Mouse (Mus musculus): ENCODE measurements around the gene Kdm8. TPM values are rescaled to one million over a fixed set of nuclear protein-coding genes. Genes with fewer than 3 reads are reported as not detected.

Kdm8 gene
- polyA plus RNA-seq, 1 experiment from 2014 or later = 16.2 TPM

DNA sequence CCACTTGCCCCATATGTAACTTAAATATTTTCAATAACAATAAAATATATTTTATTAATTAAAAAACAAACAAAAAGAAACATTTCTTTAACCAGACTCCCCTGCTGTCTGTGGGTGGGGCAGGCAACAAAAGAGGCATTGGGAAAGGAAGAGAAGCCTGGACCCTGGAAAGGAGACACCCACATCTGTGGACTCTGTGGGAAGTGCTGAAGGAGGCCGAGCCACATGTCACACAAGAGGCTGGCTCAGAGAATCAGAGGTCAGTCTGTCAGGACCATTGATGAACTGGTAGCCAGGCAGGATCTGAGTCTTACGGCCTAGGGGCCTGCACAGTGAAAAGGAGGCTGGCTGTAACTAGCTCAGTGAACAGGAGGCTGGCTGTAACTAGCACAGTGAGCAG lies 17.7 kb downstream of the Kdm8 start:
- peaks cover 13% of the 10 kb centered on the region for H3K4me1 ChIP-seq (replicated peaks)
- no peak overlapping the region for H3K9ac ChIP-seq (replicated peaks)
- no peaks in the 10 kb centered on the region for H3K9me3 ChIP-seq
- H3K4me3 ChIP-seq (replicated peaks) = no peak overlapping the region
- WGBS = 47% methylated on average over 2 of the region's 2 CpGs
- H3K27me3 ChIP-seq = no peaks in the 10 kb centered on the region
- H3K4me2 ChIP-seq = no peak overlapping the region
- H3K36me3 ChIP-seq = peaks cover 45% of the 10 kb centered on the region
- no peak for ATAC-seq (ENCODE audit: insufficient number of reproducible peaks, insufficient read depth, low FRiP score, low TSS enrichment, low read depth)
- no peak overlapping the region for H3K27ac ChIP-seq

DNA sequence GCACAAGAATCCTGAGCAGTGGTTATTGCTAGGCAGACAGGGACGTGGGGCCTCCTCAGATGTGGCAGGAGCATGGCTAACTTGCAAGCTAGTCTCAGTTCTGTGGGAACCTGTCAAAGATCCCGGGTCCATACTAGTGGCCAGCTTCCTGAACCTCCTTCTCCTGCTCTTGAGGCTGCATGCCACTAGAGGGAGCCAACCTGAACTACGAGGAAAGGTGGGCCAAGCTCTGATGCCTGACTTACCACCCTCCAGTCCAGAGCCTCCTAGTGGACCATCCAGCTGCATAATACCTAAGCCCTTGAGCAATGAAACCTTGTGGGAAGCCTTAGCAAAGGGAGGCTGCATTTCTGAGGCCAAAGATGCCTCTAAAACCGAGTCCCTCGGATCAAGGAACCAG lies 25.5 kb downstream of the Kdm8 start:
- ATAC-seq (ENCODE audit: insufficient number of reproducible peaks, insufficient read depth, low FRiP score, low TSS enrichment, low read depth) = no peak
- Histone ChIP-seq H3K4me3 (replicated peaks) (no peak overlapping the region), H3K27me3 (no peaks in the 10 kb centered on the region), H3K4me2 (no peak overlapping the region), H3K4me1 (replicated peaks) (peaks cover 11% of the 10 kb centered on the region), H3K36me3 (peaks cover 55% of the 10 kb centered on the region), H3K9me3 (no peaks in the 10 kb centered on the region), H3K9ac (replicated peaks) (no peak overlapping the region), H3K27ac (no peak overlapping the region)
- 29% methylated on average over 5 of the region's 5 CpGs for WGBS

DNA sequence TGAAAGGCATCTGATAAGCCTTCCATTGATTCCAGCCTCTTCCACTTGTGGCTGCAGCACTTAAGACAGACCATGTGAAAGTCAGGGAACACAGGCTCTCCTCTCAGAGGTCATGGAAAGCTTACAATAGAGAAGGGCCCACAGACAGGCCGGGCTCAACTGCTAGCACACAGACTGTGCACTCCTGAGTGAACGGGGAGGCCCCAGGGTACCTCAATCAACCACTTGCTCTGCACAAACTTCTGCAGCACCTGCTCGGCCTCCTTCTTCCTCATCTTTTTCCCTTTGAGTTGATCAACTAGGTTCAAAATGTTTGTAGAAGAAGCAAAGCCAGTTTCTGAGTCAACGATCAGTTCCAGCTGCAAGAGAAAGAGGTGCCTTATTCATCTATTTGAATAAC lies 26.4 kb downstream of the Kdm8 start:
- Histone ChIP-seq H3K4me1 (replicated peaks) (peaks cover 19% of the 10 kb centered on the region), H3K36me3 (peaks cover 46% of the 10 kb centered on the region), H3K9me3 (no peaks in the 10 kb centered on the region), H3K4me2 (no peak overlapping the region), H3K4me3 (replicated peaks) (no peak overlapping the region), H3K9ac (replicated peaks) (no peak overlapping the region), H3K27me3 (no peaks in the 10 kb centered on the region), H3K27ac (no peak overlapping the region)
- ATAC-seq (ENCODE audit: insufficient number of reproducible peaks, insufficient read depth, low FRiP score, low TSS enrichment, low read depth) = no peak
- 90% methylated on average over 4 of the region's 4 CpGs for WGBS

DNA sequence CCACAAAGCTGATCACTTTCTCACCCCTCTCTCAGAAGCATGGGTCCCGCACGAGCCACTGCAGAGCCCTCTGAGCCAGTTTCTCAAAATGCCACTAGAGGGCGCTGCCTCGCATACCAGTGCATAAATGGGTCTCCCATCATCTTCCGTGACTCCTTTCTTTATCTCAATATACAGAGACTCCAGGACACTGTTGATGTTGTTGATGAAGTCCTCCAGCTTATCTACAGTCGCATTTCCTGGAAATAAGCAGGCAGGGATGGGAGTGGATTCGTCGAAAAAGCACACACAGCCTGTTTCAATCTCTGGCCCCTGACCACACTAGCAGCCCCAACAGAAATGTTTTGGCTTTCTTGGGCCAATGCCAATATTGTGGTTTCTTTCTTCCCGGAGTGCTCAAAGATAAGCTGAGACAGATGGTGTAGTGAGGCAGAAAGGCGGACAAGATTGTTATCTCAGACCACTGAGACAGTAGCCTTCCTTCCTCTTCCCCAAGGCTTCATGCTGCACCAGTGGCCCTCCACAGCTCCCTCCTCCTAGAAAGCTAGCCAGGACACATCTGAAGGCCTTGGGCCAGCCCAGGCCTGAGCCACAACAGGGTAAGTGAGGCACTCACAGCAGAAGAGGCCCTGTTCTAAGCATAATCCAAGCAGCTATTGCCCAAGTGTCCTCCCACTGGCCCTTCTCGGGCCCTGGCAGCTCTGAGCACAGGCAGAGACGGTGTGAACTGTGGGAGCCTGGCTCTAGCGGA lies 27.7 kb downstream of the Kdm8 start:
- H3K27me3 ChIP-seq = no peaks in the 10 kb centered on the region
- no peak overlapping the region for H3K4me3 ChIP-seq (replicated peaks)
- H3K27ac ChIP-seq = peak overlapping the region; percentile 72
- H3K9ac ChIP-seq (replicated peaks) = no peak overlapping the region
- H3K4me1 ChIP-seq (replicated peaks) = peaks cover 31% of the 10 kb centered on the region
- no peaks in the 10 kb centered on the region for H3K9me3 ChIP-seq
- WGBS = 35% methylated on average over 13 of the region's 13 CpGs
- peaks cover 34% of the 10 kb centered on the region for H3K36me3 ChIP-seq
- no peak overlapping the region for H3K4me2 ChIP-seq
- no peak for ATAC-seq (ENCODE audit: insufficient number of reproducible peaks, insufficient read depth, low FRiP score, low TSS enrichment, low read depth)

DNA sequence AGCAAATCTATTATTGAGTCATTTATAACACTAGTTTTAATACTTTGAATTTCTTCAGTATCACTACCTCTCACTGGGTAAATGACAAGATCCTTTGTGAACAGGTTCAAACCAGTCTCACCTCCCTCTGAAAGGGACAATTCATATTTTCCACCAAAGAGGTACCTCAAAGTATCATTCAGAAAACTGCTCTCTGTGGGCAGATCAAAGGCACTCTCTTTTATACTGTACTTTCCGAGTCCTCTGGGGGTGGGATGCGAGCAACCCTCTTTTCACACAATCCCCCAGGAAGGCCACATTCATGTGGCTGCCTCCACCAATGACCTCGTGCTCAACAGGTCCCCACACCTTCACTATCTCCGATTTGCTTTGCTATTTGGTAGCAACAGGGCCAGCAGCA lies 30.1 kb downstream of the Kdm8 start:
- Histone ChIP-seq H3K4me3 (replicated peaks) (no peak overlapping the region), H3K9me3 (no peaks in the 10 kb centered on the region), H3K4me2 (no peak overlapping the region), H3K27ac (no peak overlapping the region), H3K9ac (replicated peaks) (no peak overlapping the region), H3K4me1 (replicated peaks) (peaks cover 31% of the 10 kb centered on the region), H3K36me3 (peaks cover 27% of the 10 kb centered on the region; the same call in 1 of the 2 replicates), H3K27me3 (no peaks in the 10 kb centered on the region)
- no peak for ATAC-seq (ENCODE audit: insufficient number of reproducible peaks, insufficient read depth, low FRiP score, low TSS enrichment, low read depth)
- WGBS = 78% methylated on average over 4 of the region's 4 CpGs

DNA sequence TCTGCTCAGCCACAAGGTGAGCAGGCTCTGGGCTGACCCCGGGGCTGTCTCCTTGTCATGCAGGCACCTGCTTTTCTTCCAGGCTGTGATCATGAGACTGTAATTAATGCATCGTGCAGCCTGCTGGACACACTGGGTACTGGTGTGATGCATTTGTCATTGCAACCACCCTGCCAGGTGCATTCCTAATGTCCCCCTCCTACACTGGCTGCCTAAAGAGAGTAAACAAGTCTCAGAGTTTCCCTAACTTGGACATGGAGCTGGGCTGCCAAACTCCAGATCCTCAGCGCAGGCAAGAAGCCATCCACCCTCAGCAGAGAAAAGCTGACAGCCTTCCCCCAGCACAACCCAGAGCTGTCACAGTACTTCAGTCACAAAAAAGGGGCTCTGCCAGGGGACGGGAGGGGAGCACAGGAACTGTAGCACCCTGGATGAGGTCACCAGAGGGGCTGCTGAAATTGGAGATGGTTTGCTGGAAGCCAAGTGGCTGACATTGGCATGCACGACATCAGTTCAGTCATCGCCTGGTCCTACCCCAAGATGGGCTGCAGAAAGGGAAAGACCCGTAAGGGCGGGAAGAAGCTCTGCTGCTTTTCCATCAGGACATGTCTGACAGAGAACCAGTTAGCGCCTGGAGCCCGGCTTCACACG lies 31.2 kb downstream of the Kdm8 start:
- Histone ChIP-seq H3K4me2 (no peak overlapping the region), H3K4me1 (replicated peaks) (peaks cover 31% of the 10 kb centered on the region), H3K4me3 (replicated peaks) (no peak overlapping the region), H3K9me3 (no peaks in the 10 kb centered on the region), H3K9ac (replicated peaks) (no peak overlapping the region), H3K27me3 (no peaks in the 10 kb centered on the region), H3K27ac (peak overlapping the region; percentile 72), H3K36me3 (peaks cover 30% of the 10 kb centered on the region; the same call in 1 of the 2 replicates)
- 61% methylated on average over 11 of the region's 11 CpGs for WGBS
- ATAC-seq (ENCODE audit: insufficient number of reproducible peaks, insufficient read depth, low FRiP score, low TSS enrichment, low read depth) = no peak

DNA sequence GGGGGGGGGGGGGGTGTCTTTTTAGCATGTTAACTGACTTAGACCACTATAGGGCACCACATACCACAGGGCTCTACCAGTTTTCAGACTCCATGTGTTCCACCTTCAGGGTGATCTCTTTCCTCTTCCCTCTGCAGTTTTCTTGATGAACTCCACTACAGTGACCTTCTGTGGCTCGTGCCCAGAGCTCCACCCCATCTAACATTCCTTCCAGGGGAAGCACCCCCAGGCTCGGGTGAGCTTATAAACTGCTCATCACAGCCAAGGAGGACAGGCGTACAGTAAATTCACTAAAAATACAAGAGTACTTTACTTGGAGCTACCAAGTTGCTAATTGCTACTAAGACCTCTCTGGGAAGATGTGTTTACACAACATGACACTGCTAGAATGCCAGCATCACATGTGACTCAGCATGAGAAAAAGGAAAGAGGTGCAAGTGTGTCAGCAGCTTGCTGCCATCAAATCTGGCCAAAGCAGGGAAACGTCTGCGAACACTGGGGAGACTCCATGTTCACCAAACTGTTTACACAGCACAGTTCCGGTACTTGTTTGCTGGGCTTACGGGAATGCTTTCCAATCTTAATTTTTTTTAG lies 34.0 kb downstream of the Kdm8 start:
- no peak for ATAC-seq (ENCODE audit: insufficient number of reproducible peaks, insufficient read depth, low FRiP score, low TSS enrichment, low read depth)
- H3K9me3 ChIP-seq = no peaks in the 10 kb centered on the region
- H3K4me3 ChIP-seq (replicated peaks) = no peak overlapping the region
- H3K4me1 ChIP-seq (replicated peaks) = peaks cover 23% of the 10 kb centered on the region
- H3K27me3 ChIP-seq = no peaks in the 10 kb centered on the region
- H3K4me2 ChIP-seq = no peak overlapping the region
- no peak overlapping the region for H3K9ac ChIP-seq (replicated peaks)
- 83% methylated on average over 7 of the region's 7 CpGs for WGBS
- no peak overlapping the region for H3K27ac ChIP-seq
- H3K36me3 ChIP-seq = peaks cover 47% of the 10 kb centered on the region; the same call in 1 of the 2 replicates

DNA sequence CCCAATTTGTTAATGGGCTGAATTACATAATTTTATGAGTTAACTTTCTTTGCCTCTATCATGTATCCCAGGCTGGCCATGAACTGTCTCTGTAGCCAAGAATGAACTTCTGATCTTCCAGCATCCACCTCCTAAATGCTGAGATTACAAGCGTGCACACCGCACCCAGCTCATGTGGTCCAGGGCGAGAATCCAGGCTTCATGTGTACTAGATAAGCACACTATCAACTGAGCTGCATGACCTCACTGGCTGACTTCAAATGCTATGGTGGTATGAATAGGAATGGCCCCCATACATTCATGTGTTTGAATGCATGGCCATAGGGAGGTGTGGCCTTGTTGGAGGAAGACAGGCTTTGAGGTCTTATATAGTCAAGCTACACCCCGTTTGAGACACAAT lies 36.0 kb downstream of the Kdm8 start:
- H3K9ac ChIP-seq (replicated peaks) = no peak overlapping the region
- no peaks in the 10 kb centered on the region for H3K27me3 ChIP-seq
- no peak overlapping the region for H3K4me2 ChIP-seq
- no peak overlapping the region for H3K4me3 ChIP-seq (replicated peaks)
- WGBS = 94% methylated on average over 4 of the region's 4 CpGs
- H3K36me3 ChIP-seq = peaks cover 65% of the 10 kb centered on the region
- ATAC-seq (ENCODE audit: insufficient number of reproducible peaks, insufficient read depth, low FRiP score, low TSS enrichment, low read depth) = no peak
- H3K27ac ChIP-seq = no peak overlapping the region
- H3K9me3 ChIP-seq = no peaks in the 10 kb centered on the region
- H3K4me1 ChIP-seq (replicated peaks) = peaks cover 16% of the 10 kb centered on the region

DNA sequence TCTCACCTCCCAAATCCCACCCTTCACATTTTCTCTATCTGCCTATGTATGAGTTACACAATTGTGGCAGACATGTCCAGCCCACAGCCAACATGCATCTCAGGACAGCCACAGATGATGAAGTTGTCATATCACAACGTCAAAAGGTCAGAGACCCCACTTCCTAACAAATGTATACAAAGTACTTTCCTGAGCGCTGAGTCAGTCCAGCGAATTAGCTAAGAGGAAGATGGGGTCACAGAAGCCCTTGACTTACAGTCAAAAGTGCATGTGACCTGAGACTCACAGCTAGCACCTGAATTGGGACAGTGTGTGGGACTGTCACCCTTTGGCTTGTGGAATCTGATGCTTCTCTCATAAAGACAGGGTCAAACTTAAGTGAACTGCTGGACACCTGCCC lies 37.9 kb downstream of the Kdm8 start:
- Histone ChIP-seq H3K4me1 (replicated peaks) (no peaks in the 10 kb centered on the region), H3K4me3 (replicated peaks) (no peak overlapping the region)
- WGBS = 82% methylated on average over 3 of the region's 3 CpGs

DNA sequence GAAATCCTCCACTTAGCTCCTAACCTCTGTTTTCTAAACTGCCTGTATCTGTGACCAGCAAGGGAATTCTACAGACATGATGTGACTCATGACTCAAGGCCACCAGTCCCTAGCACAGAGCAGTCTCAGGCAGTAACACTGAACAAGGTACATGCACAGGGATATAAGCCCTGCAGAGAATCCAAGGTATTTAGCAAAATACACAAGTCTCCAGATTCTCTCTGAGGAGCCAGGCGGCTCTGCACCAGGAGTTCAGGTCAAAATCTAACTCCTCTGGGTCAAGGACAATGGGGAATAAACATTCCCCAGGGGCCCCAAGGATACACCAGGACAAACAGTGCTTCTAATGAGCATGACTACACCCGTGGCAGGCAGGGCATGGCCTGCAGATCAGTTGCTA lies 38.4 kb downstream of the Kdm8 start:
- ATAC-seq (ENCODE audit: insufficient number of reproducible peaks, insufficient read depth, low FRiP score, low TSS enrichment, low read depth) = no peak
- H3K36me3 ChIP-seq = peaks cover 65% of the 10 kb centered on the region
- no peak overlapping the region for H3K4me3 ChIP-seq (replicated peaks)
- H3K27ac ChIP-seq = no peak overlapping the region
- 84% methylated on average over 2 of the region's 2 CpGs for WGBS
- no peak overlapping the region for H3K9ac ChIP-seq (replicated peaks)
- H3K27me3 ChIP-seq = no peaks in the 10 kb centered on the region
- no peaks in the 10 kb centered on the region for H3K4me1 ChIP-seq (replicated peaks)
- H3K9me3 ChIP-seq = no peaks in the 10 kb centered on the region
- H3K4me2 ChIP-seq = no peak overlapping the region

More for the DNA sequence above, 37.9 kb downstream of the Kdm8 start:
- Histone ChIP-seq H3K4me2 (no peak overlapping the region), H3K27me3 (no peaks in the 10 kb centered on the region), H3K27ac (no peak overlapping the region), H3K9ac (replicated peaks) (no peak overlapping the region), H3K36me3 (peaks cover 71% of the 10 kb centered on the region), H3K9me3 (no peaks in the 10 kb centered on the region)
- ATAC-seq (ENCODE audit: insufficient number of reproducible peaks, insufficient read depth, low FRiP score, low TSS enrichment, low read depth) = no peak

DNA sequence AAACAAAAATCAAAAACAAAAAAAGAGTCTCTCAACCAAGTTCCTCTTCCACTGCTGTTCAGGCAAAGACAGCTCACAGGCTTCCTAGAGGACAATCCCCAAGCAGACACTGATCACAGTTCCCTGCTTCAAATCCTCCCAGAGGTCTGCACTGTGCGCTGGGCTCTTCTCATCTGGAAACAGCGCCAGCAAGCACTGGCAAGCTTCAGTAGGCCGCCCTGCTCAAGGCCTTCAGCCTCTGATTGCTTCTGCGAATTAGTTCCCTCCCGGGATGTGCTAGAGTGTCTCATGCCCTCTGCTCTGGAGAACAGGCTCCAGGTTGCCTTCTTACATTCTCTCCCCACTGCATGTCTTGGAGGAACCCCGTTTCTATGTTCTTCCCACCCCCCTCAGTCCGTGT lies 40.3 kb downstream of the Kdm8 start:
- Histone ChIP-seq H3K27ac (no peak overlapping the region), H3K27me3 (no peaks in the 10 kb centered on the region), H3K9ac (replicated peaks) (no peak overlapping the region), H3K4me2 (no peak overlapping the region), H3K9me3 (no peaks in the 10 kb centered on the region), H3K36me3 (peaks cover 57% of the 10 kb centered on the region), H3K4me1 (replicated peaks) (no peaks in the 10 kb centered on the region), H3K4me3 (replicated peaks) (no peak overlapping the region)
- 91% methylated on average over 7 of the region's 7 CpGs for WGBS
- no peak for ATAC-seq (ENCODE audit: insufficient number of reproducible peaks, insufficient read depth, low FRiP score, low TSS enrichment, low read depth)

All from limb, embryonic 12.5 days (tissue).